Mouse (Mus musculus) midbrain, postnatal 0 days (tissue): Measurements from ENCODE around the gene Zbtb11. TPM values are rescaled to one million over a fixed set of nuclear protein-coding genes. Genes with fewer than 3 reads are reported as not detected.

Experiments used
- ATAC-seq: fragments of 200-750 bp; cut with Nextera tagmentation; 2 replicates; pipeline ENCODE4 v1.8.0; 2017; ENCODE audit warnings: moderate number of reproducible peaks, mild to moderate bottlenecking, moderate TSS enrichment, moderate library complexity; ENCODE audit not compliant: low FRiP score
- DNase-seq: peaks from one replicate; pipeline ENCODE4 v3.0.0-alpha.2; 2015; ENCODE audit warnings: low spot score
- H3K27ac ChIP-seq: fragments of 300-500 bp; sonication (generic); 2 replicates; pipeline ENCODE4 v1.5.1; 2014; ENCODE audit warnings: low read depth, mild to moderate bottlenecking, low read length, mixed read lengths
- H3K27me3 ChIP-seq: fragments of 300-500 bp; sonication (generic); 2 replicates; pipeline ENCODE4 v1.6.1; 2014; ENCODE audit warnings: low read length, control low read depth, mixed read lengths; ENCODE audit not compliant: insufficient read depth
- H3K36me3 ChIP-seq: fragments of 300-500 bp; sonication (generic); 2 replicates; pipeline ENCODE4 v1.6.1; 2014; ENCODE audit warnings: low read length, control low read depth, mixed read lengths; ENCODE audit not compliant: insufficient read depth
- H3K4me1 ChIP-seq: fragments of 300-500 bp; sonication (generic); 2 replicates; pipeline ENCODE4 v1.6.1; 2014; ENCODE audit warnings: mild to moderate bottlenecking, control low read depth, antibody characterized with exemption, low read length, mixed read lengths; ENCODE audit not compliant: insufficient read depth
- H3K4me2 ChIP-seq: fragments of 300-500 bp; sonication (generic); 2 replicates; pipeline ENCODE4 v1.6.1; 2014; ENCODE audit warnings: low read depth, mild to moderate bottlenecking, low read length, mixed read lengths; ENCODE audit not compliant: poor library complexity, severe bottlenecking
- H3K4me3 ChIP-seq: fragments of 300-500 bp; sonication (generic); 2 replicates; pipeline ENCODE4 v1.5.1; 2014; ENCODE audit warnings: low read depth, mild to moderate bottlenecking, low read length, moderate library complexity
- H3K9ac ChIP-seq: fragments of 300-500 bp; sonication (generic); replicated peaks from 2 replicates; pipeline ENCODE4 v1.6.1; 2014; ENCODE audit warnings: mild to moderate bottlenecking, low read length, moderate library complexity, mixed read lengths; ENCODE audit not compliant: poor library complexity, severe bottlenecking
- H3K9me3 ChIP-seq: fragments of 300-500 bp; sonication (generic); 2 replicates; pipeline ENCODE4 v1.6.1; 2016; ENCODE audit warnings: low read length, control low read depth
- CTCF ChIP-seq: IDR thresholded peaks from 2 replicates; pipeline ENCODE4 v1.5.1; 2016; ENCODE audit warnings: antibody characterized with exemption, mild to moderate bottlenecking
- WGBS: fragments of 180-500 bp; shearing (Covaris S2); extraction: QIAGEN DNeasy Blood & Tissue Kit; methylation state at CpG from one replicate; pipeline ENCODE4 v1.1.7; 2014; 5-methylcytosine and 5-hydroxymethylcytosine counted together
- polyA plus RNA-seq: library from polyadenylated mRNA; unstranded; fragments of >200 nt; fragmentation: Nextera tagmentation; extraction: Ambion mirVana; gene quantifications from 2 replicates; pipeline ENCODE4 v1.2.1, GENCODE M21; 2015
- total RNA-seq: library from RNA; depleted of rRNA; stranded (reverse); fragments of >200 nt; gene quantifications from 2 replicates; pipeline ENCODE4 v1.2.3, GENCODE M21; 2014

Gene Zbtb11
- total and polyA plus RNA-seq, 2 experiments from 2014 or later, result 18.5 to 19.3 TPM

GRCm38 (mm10) chr16:55972626-55973201 is 969 bp upstream of the Zbtb11 start:
- H3K4me1 ChIP-seq, result peaks cover 4% of the 10 kb centered on the region
- peak overlapping the region; percentile 53 for H3K4me2 ChIP-seq
- peak overlapping the region; percentile 29; the same call in 1 of the 2 replicates for H3K4me3 ChIP-seq
- 61% methylated on average over 10 of the region's 10 CpGs for WGBS
- ATAC-seq (no peak), DNase-seq (no peak)
- TF ChIP-seq CTCF, result no peak
- no peaks in the 10 kb centered on the region for H3K9me3 ChIP-seq
- H3K36me3 ChIP-seq, result peaks cover 19% of the 10 kb centered on the region
- H3K9ac ChIP-seq, result no peak overlapping the region
- H3K27ac ChIP-seq, result no peak overlapping the region
- H3K27me3 ChIP-seq, result no peaks in the 10 kb centered on the region

- H3K9me3 ChIP-seq, result no peaks in the 10 kb centered on the region
- WGBS, result under 1% methylated on average over 49 of the region's 55 CpGs
- H3K4me1 ChIP-seq, result peaks cover 4% of the 10 kb centered on the region
- H3K9ac ChIP-seq, result peak overlapping the region; percentile 79
- ATAC-seq (peak; percentile 68), DNase-seq (peak; percentile 84)
- no peak for TF ChIP-seq CTCF
- H3K4me3 ChIP-seq, result peak overlapping the region; percentile 100
- H3K36me3 ChIP-seq, result peaks cover 19% of the 10 kb centered on the region
- peak overlapping the region; percentile 92 for H3K27ac ChIP-seq
- peak overlapping the region; percentile 58 for H3K4me2 ChIP-seq
- H3K27me3 ChIP-seq, result no peaks in the 10 kb centered on the region
Observed at GRCm38 (mm10) chr16:55974256-55974902, 696 bp downstream of the Zbtb11 start.

- no peaks in the 10 kb centered on the region for H3K9me3 ChIP-seq
- H3K27ac ChIP-seq, result peak overlapping the region; percentile 92
- DNase-seq (peak; percentile 44), ATAC-seq (no peak)
- H3K27me3 ChIP-seq, result no peaks in the 10 kb centered on the region
- peak overlapping the region; percentile 79 for H3K9ac ChIP-seq
- H3K4me2 ChIP-seq, result peak overlapping the region; percentile 58
- peaks cover 4% of the 10 kb centered on the region for H3K4me1 ChIP-seq
- peak overlapping the region; percentile 100 for H3K4me3 ChIP-seq
- WGBS, result 6% methylated on average over 14 of the region's 14 CpGs
- no peak for TF ChIP-seq CTCF
- peaks cover 15% of the 10 kb centered on the region for H3K36me3 ChIP-seq
Observed at GRCm38 (mm10) chr16:55974903-55975285, 1.2 kb downstream of the Zbtb11 start.

- Histone ChIP-seq H3K27ac (no peak overlapping the region), H3K4me2 (no peak overlapping the region), H3K36me3 (peaks cover 16% of the 10 kb centered on the region), H3K27me3 (no peaks in the 10 kb centered on the region), H3K4me1 (no peaks in the 10 kb centered on the region), H3K4me3 (no peak overlapping the region), H3K9ac (no peak overlapping the region), H3K9me3 (no peaks in the 10 kb centered on the region)
- DNase-seq (no peak), ATAC-seq (no peak)
- WGBS, result 94% methylated on average over 3 of the region's 3 CpGs
- TF ChIP-seq CTCF, result no peak
Observed at GRCm38 (mm10) chr16:55986001-55986400, 12.3 kb downstream of the Zbtb11 start.

- no peak for DNase-seq
- H3K9ac ChIP-seq, result no peak overlapping the region
- no peak overlapping the region for H3K4me3 ChIP-seq
- no peak for ATAC-seq
- no peak overlapping the region for H3K4me2 ChIP-seq
- peaks cover 23% of the 10 kb centered on the region for H3K36me3 ChIP-seq
- H3K9me3 ChIP-seq, result no peaks in the 10 kb centered on the region
- H3K27ac ChIP-seq, result no peak overlapping the region
- no peaks in the 10 kb centered on the region for H3K27me3 ChIP-seq
- WGBS, result 94% methylated on average over 4 of the region's 4 CpGs
- H3K4me1 ChIP-seq, result no peaks in the 10 kb centered on the region
- TF ChIP-seq CTCF, result no peak
Observed at GRCm38 (mm10) chr16:55990311-55990710, 16.6 kb downstream of the Zbtb11 start.

GRCm38 (mm10) chr16:55994235-55994634 is 20.6 kb downstream of the Zbtb11 start:
- H3K36me3 ChIP-seq, result peaks cover 30% of the 10 kb centered on the region
- H3K9me3 ChIP-seq, result no peaks in the 10 kb centered on the region
- no peak for TF ChIP-seq CTCF
- no peak for ATAC-seq
- no peak for DNase-seq
- no peak overlapping the region for H3K4me2 ChIP-seq
- H3K9ac ChIP-seq, result no peak overlapping the region
- no peaks in the 10 kb centered on the region for H3K4me1 ChIP-seq
- H3K27me3 ChIP-seq, result no peaks in the 10 kb centered on the region
- H3K4me3 ChIP-seq, result no peak overlapping the region
- no peak overlapping the region for H3K27ac ChIP-seq
- 100% methylated on average over 2 of the region's 2 CpGs for WGBS
